Mouse (Mus musculus): Measurements from ENCODE around the gene H3f3a.

DNA sequence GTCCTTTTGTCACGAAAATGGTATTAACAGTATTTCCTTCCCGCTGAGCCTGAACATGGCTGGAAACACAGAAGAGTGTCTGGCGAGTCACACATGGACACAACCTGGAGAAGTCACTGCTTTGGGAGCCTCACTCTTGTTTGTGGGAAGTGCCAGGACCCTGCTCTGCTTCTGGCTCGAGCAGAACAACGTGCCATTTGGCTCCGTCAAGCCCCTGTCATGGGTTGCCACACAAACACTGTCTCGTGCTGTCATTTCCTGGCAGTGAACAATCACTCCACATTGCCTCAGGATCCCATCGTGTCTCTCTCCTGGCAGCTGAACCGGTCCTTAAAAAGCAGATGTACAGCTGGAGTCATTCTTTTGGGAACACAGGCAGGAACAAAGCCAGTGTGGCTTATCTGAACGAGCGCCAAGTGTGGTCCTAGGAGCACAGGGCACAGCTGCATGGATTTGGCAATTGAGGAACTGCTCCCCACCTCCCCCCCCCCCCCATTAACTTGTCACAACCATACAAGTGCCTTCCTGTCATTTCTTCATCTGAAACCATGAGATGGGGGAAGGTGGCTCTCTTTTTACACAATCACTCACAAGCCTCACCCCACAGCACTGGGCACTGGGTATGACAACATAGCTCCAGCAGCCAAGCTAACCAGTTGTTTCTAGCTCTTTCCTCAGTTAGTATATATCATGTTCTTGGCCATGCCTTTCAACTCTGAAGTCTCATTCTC is 34.9 kb upstream of the H3f3a start:
- TF ChIP-seq GATA1 (IDR thresholded peaks at IDR 0.05; ENCODE audit: borderline replicate concordance, low read length) (no peak), FLI1 (IDR thresholded peaks at IDR 0.05; ENCODE audit: low read length) (no peak)

All from megakaryocyte, embryonic 14.5 days (primary cell).